Mouse (Mus musculus) lung, postnatal 25 days (tissue): ENCODE results near the gene Csmd2.

Source experiments
- DNase-seq: peaks from one replicate; pipeline ENCODE4 v3.0.0; 2022; ENCODE audit warnings: low spot score

The Csmd2 gene

DNA sequence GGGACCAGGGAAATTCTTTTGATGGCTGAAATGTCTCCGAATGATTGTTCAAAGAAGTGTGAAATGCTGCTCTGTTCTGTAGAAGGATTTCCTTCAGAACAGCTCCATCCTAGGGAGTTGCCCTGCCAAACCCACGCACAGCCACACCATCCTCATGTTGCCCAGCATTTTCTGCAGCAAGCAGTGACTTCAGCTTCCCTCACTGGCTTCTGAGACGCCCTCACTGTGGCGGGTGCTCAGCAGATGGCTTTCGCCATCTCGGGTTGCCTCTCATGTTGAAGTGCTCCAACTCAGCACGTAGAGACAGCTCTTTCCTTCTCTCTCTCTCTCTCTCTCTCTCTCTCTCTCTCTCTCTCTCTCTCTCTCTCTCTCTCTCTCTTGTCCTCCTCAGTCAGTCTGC is 353.7 kb downstream of the Csmd2 start:
- DNase-seq, result no peak

DNA sequence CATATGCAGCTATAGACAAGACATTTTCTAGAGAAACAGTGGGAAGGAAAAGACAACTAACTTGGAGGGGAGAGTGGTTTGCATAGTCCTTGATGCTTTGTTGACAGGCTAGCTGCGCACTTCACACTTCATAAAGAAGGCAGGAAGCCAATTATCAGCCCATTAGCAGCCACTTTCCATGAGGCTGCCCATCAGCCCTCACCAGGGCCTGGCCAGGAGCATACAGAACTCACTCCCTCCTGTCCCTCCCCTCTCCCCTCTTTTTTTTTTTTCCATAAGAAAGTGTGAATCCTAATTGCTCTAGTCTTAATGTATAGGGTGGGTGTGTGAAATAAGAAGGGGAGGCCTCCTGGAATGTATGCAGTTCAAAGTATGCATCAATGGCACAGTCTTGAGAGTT is 354.6 kb downstream of the Csmd2 start:
- no peak for DNase-seq

DNA sequence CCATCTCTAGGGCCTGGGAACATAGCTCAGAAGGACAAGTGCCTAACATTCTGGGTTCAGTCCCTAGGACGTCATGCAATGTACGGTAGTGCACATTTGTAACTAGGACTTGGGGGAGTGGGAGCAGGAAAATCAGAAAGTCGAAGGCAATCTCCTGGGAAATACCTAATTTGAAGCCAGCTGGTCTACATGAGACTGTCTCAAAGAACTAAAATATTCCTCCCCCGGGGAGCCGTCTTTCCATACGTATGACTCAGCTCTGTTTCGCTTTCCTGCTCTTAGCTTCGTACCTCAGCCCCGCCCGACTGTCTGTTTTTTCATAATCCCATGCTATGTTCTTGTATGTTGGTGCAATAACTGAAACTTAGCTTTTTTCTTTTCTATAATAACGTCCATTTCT is 371.1 kb downstream of the Csmd2 start:
- no peak for DNase-seq

DNA sequence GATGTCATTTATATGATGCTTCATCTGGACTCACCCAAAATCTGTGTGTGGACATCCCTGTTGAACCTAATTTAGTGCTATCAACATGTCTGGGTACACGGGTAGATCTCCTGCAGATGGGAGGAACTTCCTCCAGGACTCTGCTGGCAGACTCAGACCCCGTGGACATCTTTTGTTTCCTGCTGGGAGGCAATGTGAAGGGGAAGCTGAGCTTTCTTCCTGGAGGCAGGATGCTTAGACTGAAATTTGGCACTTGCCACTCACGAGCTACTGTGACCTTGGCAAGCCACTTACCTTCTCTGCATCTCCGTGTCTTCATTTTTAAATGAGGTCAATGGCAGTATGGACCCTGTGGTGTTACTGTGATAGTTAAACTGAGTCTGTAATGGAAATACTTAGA is 378.2 kb downstream of the Csmd2 start:
- DNase-seq, result no peak

DNA sequence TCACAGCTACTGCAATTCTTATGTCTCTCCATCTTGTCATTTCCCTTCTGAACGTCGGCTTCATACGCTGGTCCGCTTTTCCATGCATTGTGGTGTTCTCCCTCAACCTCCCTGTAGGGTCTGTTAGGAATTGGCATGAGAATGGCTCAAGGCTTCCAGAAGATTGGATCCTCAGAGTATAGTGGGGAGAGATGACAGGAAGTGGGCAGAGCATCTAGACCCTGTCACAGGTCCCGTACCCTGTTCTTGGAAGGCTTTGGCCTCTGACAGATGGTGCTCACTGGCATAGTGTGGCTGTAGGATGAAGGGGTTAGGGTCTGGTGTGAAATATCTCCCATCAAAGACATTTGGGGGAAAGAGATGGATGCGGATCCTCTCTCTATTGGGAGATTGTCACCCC is 380.4 kb downstream of the Csmd2 start:
- no peak for DNase-seq

DNA sequence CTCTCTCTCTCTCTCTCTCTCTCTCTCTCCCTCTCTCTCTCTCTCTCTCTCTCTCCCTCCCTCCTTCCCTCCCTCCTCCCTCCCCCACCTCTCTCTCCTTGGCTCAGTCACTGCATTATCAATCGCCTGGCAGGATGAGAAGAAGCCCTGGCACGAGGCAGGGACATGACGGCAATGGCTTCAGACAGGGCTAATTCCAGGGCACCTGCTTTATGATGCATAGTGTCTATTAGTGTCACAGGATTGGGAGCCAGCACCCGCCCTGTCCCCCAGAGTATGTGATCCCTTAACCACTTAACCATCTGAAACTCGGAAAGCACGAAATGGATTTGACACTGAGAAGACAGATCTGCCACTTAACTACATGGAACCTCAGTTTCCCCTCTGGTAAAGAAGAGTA is 384.1 kb downstream of the Csmd2 start:
- DNase-seq, result no peak

DNA sequence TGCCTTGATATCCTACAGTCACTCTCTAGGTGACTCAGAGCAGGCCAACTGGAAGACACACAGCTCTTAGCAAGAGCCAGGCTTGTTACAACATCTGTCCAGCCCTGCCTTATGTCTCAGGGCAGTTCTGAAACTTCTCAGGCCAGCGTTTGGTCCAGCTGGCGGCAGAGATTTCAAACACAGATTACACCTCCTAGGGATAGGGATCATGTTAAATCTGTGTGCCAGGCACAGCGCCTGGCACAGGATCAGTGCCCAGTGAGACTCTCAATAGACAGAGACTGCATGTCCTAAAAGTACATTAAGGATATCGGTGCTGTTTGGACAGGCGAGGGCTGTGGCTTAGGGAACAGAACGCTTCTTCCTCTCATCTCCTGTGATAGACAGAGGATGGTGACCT is 385.5 kb downstream of the Csmd2 start:
- no peak for DNase-seq

DNA sequence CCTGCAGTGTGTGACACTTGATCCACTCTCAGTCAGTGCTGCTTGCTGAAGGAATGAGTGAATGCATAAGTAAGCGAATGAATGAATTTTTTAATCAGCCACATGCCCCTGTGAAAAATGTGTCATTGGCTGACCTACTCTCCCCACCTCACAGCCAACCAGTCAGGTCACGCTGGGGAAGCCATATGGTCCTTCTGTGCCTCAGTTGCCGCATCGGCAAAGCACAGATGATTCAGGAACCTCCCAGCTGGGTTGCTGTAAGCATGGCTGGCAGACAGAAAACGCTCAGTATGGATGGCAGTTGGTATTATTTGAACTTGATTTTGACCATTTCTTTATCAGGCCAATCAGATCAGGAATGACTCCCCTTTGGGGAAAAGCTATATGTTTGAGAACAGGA is 386.4 kb downstream of the Csmd2 start:
- no peak for DNase-seq

DNA sequence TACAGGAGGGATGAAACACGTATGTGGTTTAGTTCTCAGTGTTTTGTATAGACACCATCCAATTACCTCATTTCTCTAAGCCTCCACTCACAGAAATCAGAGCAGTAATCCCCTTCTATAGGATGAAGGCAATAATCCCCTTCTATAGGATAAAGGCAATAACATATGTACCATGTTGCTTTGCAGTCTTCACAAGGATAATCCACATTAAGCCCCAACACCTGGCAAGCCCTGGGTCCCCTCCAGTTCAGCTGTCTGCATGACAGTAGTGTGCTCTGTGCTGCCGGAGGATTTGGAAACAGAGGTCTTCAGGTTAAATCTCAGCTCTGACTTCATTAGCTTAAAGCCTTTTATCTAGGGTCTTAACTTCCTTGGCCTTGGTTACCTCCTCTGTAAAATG is 391.3 kb downstream of the Csmd2 start:
- DNase-seq, result no peak

DNA sequence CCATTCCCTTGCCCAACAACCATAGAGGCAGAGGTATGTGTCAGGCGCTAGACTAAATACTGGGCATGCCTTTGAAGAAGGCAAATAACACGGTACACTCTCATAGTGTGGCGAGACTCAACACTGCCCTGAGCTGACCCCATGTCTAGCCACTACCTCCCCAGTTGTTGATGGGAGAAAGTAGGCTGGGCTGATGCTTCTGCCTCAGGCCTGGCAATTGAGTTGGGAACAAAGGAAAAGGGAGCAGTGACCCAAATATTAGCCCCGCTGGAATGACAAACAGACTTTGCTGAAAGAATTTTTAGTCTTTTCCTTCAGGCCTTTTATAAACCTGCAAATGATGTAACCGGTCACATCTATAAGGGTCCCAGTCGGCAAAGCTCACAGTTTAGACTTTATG is 393.7 kb downstream of the Csmd2 start:
- no peak for DNase-seq

DNA sequence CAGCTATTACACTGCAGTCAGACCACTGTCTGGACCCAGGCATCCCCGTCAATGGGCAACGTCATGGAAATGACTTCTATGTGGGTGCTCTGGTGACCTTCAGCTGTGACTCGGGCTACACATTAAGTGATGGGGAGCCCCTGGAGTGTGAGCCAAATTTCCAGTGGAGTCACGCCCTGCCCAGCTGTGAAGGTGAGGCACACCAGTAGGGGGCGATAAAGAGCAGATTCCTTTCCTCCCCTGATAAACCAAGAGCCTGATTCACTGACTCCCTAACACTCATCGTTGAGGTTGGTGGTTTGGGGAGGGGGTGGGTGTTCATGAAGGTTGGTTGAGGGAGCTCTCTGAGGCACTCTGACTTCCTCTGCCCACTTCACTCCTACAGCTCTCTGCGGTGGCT is 396.1 kb downstream of the Csmd2 start:
- no peak for DNase-seq

DNA sequence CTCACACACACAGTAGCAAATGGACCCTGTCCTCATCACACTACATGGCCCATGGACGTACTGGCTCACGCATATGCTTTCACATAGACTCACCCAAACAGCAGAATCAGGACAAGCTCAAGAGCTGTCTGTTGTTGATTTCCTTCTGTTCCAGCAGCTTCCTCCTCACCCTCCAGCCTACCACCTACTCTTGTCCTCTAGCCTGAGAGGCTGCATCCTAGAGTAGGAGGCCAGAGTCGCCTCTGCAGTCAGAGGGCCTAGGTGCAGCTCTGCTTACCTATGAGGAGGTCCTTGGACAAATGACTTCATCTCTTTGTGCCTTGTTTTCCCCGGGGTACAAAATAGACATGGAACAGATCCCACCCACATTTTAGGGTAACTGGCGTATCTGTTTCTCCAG is 403.8 kb downstream of the Csmd2 start:
- no peak for DNase-seq

DNA sequence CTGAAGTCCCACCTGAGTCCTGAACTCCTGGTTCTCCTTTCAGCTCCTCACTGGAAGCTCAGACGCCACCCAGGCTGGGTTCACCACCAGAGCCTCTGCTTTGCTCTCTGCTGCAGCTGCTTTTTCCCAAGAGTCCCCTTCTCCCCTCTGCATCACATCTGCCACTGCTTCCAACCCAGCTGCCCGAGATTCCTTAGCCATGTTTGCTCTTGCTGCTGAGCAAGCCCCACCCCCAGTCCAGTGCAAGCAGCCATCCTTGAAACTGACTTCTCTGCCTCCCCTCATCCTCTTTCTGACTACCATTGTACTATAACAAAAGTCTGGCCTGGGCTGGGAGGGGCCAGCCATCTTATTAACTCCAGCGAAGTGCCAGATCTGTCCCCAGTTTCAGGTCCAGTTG is 404.6 kb downstream of the Csmd2 start:
- no peak for DNase-seq

DNA sequence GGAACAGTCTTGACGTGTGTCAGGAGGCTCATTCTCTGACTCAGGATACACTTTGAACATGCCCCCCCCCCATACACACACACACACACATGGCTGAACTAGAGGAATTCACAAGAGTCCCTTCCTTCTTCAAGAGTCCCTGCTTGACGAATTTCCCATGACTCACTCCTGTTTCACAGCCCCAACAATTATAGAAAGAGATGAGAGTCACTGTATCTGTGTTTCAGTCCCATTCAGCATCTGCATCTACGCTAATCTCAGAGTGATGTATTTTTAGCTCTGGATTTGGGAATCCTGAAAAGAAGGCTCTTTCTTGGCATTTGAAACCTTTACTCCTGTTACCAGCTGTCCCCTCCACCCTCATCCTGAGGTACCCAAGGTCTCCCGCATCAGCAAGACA is 406.2 kb downstream of the Csmd2 start:
- no peak for DNase-seq

DNA sequence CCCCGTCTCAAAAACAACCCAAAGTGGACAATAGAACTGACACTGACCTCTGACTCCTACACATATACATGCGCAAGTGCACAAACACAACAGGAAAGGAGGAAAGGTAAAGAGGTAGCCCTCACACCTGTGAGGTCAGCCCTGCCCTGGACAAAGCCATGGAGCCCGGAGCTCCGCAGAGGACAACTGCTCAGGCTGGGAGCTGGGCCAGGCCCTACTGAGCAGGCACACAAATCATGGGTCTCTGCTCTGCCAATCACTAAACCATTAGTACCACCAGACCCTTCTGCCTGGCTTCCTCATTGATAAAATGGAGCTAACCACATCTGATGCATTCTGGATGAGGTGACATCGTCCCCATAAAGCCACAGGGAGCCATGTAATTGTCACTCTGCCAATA is 409.0 kb downstream of the Csmd2 start:
- DNase-seq, result no peak

DNA sequence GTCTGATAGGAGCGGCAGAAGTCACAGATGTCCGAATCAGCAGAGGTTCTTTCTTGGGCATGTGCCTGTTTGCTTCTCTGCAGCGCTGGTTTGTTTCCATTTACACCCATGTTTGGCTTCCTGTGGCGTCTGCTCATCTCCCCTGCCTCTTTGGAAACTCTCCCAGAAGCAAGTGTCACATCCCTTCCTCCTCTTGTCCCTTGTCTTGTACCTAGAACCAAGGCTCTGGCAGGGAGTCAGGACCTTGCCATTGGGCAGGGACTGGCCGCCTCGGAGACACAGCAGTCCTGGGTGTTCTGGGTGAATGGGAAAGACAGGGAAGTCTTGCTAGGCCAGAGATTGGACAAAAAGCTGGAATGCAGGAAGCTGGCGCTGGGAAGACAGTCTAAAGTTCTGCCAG is 410.1 kb downstream of the Csmd2 start:
- DNase-seq, result peak; percentile 25

DNA sequence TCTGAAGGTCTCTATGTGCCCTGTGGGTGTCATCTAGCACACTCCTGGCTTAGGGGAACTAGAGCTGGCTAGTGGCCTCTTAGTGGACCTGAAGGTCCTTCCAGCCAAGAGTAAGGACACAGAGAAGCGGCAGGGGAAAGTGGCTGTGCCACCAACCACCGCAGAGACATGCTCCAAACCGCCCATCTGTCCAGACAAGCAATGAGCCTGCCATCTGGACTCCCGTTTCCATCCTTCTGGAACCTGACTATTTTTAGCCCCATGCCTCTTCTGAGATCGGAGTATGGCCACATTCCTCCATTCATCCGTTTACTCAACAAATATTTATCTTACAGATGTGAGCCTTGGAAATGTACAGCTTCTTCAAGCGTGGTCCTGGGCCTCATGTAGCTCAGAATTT is 411.3 kb downstream of the Csmd2 start:
- DNase-seq, result no peak

DNA sequence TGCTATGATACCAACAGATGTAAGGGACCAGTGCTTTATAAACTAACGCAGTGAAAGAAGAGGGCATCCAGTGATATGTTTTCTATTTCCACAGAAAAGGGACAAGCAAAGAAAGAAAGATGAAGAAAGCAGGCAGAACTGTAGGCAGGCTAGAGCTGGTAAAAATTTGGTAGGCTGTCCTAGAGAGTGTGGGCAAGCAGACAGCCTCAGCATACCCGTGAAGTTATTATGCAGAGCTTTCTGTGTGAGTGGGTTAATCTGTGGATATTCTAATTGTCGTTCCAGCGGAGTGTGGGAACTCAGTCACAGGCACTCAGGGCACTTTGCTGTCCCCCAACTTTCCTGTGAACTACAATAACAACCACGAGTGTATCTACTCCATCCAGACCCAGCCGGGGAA is 412.4 kb downstream of the Csmd2 start:
- DNase-seq, result no peak

DNA sequence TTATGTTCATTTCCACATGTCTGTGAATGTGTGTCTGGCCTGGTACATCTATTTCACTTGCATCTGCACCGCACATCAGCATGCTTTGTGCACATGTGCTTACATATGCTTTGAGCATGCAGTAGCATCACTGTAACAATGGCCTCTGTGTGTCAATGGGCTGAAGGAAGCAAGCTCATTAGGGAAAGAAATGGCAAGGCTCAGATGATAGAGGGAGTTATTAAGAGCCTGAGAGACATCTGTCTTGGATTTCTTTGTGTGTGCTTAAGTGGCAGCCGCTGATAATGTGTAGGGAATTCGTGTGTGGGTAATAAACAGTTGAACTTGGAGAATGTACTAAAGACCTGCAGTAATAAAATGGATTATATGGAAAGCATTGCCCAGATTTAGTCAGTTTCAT is 413.9 kb downstream of the Csmd2 start:
- no peak for DNase-seq

DNA sequence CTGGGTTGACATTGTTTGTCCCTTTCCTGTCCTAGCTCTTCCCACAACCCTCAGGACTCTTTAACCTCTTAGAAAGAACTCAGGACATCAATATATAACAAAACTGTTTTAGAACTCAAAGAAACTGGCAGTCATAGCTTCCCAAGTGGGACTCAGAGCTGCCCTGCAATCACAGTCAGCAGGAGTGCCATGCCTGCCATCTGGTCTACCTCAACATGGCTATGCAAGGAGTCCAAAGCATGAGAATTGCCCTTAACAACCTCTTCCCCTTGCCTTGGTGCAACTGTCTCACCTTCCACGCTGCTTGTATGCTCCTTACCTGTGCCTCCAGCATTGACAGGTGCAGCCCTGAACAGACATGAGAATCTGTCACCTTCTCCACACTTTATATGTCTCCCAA is 415.0 kb downstream of the Csmd2 start:
- DNase-seq, result no peak

DNA sequence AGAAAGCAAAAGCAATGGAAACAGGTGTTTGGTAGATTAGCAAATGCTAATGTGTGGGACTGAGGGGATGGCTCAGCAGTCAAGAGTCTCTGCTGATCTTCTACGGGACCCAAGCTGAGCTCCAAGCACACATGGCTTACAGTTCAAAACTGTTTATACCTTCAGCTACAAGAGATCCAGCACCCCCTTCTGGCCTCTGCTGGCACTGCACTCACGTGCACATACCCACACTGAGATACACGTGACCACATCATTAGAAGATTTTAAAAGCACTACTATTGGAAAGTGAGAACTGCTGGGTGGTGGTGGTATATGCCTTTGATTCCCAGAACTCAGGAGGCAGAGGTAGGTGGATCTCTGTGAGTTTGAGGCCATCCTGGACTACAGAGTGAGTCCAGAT is 417.9 kb downstream of the Csmd2 start:
- no peak for DNase-seq

DNA sequence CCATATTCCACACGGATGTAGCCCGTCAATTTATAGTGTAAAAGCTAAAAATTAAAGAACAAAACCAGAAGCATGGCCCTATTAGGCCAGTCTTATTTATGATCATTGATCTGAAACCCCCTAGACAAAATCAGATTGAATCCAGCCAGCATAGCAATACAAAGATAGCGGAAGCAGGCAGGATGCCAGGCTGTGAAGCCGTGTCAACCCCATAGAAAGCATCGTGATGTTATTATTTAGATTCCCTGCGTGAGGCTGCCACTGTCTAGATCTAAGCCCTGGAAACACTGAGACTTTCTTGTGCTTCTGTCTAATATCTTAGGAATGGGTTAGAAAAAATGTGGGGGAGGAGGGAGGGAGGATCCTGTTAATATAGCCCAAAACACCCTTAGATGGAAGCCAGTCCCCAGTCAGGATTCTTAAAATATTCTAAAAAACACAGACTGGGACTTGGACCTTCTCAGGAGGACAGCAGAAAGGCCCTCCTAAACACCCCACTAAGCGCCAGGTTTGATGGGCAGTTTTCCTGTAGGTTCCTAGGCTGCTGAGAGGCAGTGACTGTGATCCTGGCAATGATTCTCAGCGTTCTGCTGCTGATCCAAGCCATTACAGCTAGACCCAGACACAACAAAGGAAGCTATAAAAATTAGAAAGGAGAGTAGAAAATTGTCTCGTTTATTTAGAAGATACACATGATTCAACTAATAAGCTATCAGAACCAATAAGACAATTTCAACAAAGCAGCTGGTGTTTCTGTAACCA is 419.6 kb downstream of the Csmd2 start:
- DNase-seq, result no peak

DNA sequence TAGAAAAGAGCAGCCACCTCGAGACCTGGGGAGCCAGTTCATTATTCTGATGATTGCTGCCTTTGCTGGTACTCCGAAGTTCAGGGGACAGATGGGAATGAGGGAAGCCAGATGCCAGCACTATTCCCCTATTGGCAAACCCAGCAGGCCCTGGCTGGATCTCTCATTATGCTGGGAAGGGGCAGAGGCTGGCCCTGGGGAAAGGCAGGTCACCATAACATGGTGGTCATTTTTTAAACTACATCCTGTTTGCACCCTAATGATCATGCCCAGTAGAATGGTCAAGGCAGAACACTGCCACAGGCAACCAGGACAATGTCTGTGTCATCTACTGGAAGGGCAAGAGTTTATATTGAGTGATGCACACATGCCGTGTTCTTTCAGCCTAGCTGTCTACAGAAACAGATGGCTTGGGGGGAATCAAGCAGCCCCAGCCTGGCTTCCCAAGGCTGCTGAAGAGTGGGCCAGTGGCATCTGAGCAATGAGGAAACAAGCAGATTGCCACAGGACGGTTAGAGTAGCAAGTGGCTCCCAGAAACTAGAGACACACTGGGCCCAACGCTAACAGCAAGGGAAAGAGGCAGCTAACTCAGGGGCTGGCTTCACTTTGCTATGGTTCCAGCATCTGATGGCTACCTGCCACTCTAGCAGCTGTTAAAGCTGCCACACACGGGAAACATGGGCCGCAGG is 424.4 kb downstream of the Csmd2 start:
- no peak for DNase-seq

DNA sequence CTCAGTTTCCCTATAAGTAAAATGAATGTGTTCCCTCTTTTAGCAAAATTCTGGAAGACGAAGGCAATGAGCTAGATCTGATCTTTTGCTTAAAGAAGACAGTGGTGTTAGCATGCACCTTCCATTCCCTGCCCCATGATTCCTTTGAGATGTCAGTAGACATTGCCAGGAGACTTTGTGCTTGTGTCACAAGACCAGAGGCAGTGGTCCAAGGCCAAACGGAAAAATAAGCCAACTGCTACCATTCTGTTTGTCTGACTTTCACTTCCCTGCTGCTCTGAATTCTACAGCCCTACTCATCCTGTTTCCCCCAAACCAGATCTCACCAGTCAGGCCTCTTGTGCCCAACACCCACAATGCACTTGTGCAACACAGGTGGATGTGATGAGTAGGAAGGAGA is 427.1 kb downstream of the Csmd2 start:
- no peak for DNase-seq
